Comparison of ENCODE assay signal across 8 mouse cellular contexts in genomic region chr12:100198967-100199660, GRCm38 (mm10). TPM values are rescaled to one million over a fixed set of nuclear protein-coding genes. Genes with fewer than 3 reads are reported as not detected.
DNase-seq lines count a peak whose midpoint lies in the region; ATAC-seq and TF ChIP-seq lines count a peak whose summit lies in the region.

Calm1 (plus strand) TSS chr12:100199435.

- H3K9me3 ChIP-seq in heart, embryonic 10.5 days, result no peaks in the 10 kb centered on the region
- H3K9me3 ChIP-seq in kidney, embryonic 14.5 days (ENCODE audit: control insufficient read depth, low read length), result no peaks in the 10 kb centered on the region

- peaks cover 19% of the 10 kb centered on the region for H3K36me3 ChIP-seq in heart, embryonic 10.5 days
- H3K36me3 ChIP-seq in kidney, embryonic 14.5 days (ENCODE audit: control insufficient read depth, insufficient read depth, low read length), result peaks cover 20% of the 10 kb centered on the region
- peaks cover 17% of the 10 kb centered on the region for H3K36me3 ChIP-seq in liver, adult 2 months (ENCODE audit: control insufficient read depth, insufficient read depth, low read length)

- ATAC-seq in erythroblast, adult 5-6 weeks (replicated peaks; ENCODE audit: low FRiP score, poor library complexity, severe bottlenecking), result peak; percentile 80
- ATAC-seq in kidney, embryonic 14.5 days (ENCODE audit: low FRiP score, low TSS enrichment), result peak; percentile 87
- ATAC-seq in monocyte, adult 5-6 weeks (replicated peaks; ENCODE audit: insufficient number of reproducible peaks, low FRiP score, low TSS enrichment, poor library complexity, severe bottlenecking), result peak; percentile 70

- peak within 1 kb of the TSS; percentile 92 for H3K9ac ChIP-seq in kidney, embryonic 14.5 days (ENCODE audit: low read depth, low read length)
- peak within 1 kb of the TSS; percentile 89 for H3K9ac ChIP-seq in liver, adult 2 months (ENCODE audit: low read depth, low read length)

- peak within 1 kb of the TSS; percentile 100 for H3K4me3 ChIP-seq in heart, embryonic 10.5 days
- peak within 1 kb of the TSS; percentile 98 for H3K4me3 ChIP-seq in kidney, embryonic 14.5 days (ENCODE audit: low read length)
- H3K4me3 ChIP-seq in liver, adult 2 months (ENCODE audit: insufficient read depth, low read depth, low read length), result peak within 1 kb of the TSS; percentile 85

- H3K79me2 ChIP-seq in liver, adult 2 months (ENCODE audit: control insufficient read depth, insufficient read depth, low read length), result peaks cover 15% of the 10 kb centered on the region

- H3K27ac ChIP-seq in heart, embryonic 10.5 days, result peak within 1 kb of the TSS; percentile 96
- peak within 1 kb of the TSS; percentile 85 for H3K27ac ChIP-seq in kidney, embryonic 14.5 days (ENCODE audit: low read depth, low read length)
- H3K27ac ChIP-seq in liver, adult 2 months (replicated peaks; ENCODE audit: insufficient read depth, low read depth, low read length), result peak within 1 kb of the TSS; percentile 80

- H3K27me3 ChIP-seq in heart, embryonic 10.5 days (ENCODE audit: insufficient read depth, poor library complexity, severe bottlenecking), result no peaks in the 10 kb centered on the region
- no peaks in the 10 kb centered on the region for H3K27me3 ChIP-seq in kidney, embryonic 14.5 days (ENCODE audit: control insufficient read depth, insufficient read depth, low read length)
- no peaks in the 10 kb centered on the region for H3K27me3 ChIP-seq in liver, adult 2 months (ENCODE audit: control insufficient read depth, insufficient read depth, low read length)

- no peak; the same call in 1 of the 2 replicates for TF ChIP-seq CTCF in liver, adult 2 months (IDR thresholded peaks at IDR 0.05; ENCODE audit: low read depth, low read length)

- peak; percentile 96 for DNase-seq in CD4-positive helper T cell, adult 2 months (ENCODE audit: low read depth, low spot score)
- peak; percentile 99 for DNase-seq in brain, adult 2 months (ENCODE audit: low read depth, low spot score)
- peak; percentile 96 for DNase-seq in heart, embryonic 10.5 days (ENCODE audit: low spot score)
- DNase-seq in liver, adult 2 months (ENCODE audit: extremely low read depth, low read depth, low spot score), result peak; percentile 85
- peak; percentile 92 for DNase-seq in spleen, postnatal 36 days (ENCODE audit: low spot score in 2 of 2)

- peaks cover 23% of the 10 kb centered on the region for H3K4me1 ChIP-seq in heart, embryonic 10.5 days
- H3K4me1 ChIP-seq in kidney, embryonic 14.5 days (ENCODE audit: control insufficient read depth, insufficient read depth, low read length), result peaks cover 12% of the 10 kb centered on the region; the same call in 1 of the 2 replicates
- peaks cover 2% of the 10 kb centered on the region; the same call in 1 of the 2 replicates for H3K4me1 ChIP-seq in liver, adult 2 months (ENCODE audit: control insufficient read depth, insufficient read depth, low read length)

- H3K4me2 ChIP-seq in kidney, embryonic 14.5 days (replicated peaks; ENCODE audit: low read depth, low read length), result peak within 1 kb of the TSS; percentile 90

- WGBS in heart, embryonic 10.5 days, result under 1% methylated on average over 58 of the region's 58 CpGs
- WGBS in kidney, embryonic 14.5 days, result under 1% methylated on average over 55 of the region's 58 CpGs
- under 1% methylated on average over 58 of the region's 58 CpGs for WGBS in liver, adult 2 months

- TF ChIP-seq POLR2A in liver, adult 2 months (IDR thresholded peaks at IDR 0.05; ENCODE audit: extremely low read depth, insufficient read depth, low read length), result peak; percentile 100

RNA-seq across cellular contexts. Expression of gene Calm1, which starts in this region (rescaled TPM):
- total RNA-seq in erythroblast, adult 5-6 weeks (2015; ENCODE audit: low replicate concordance), result 71.5 and 86.7 TPM in 2 replicates
- total RNA-seq in erythroblast, adult 5-6 weeks (2017; ENCODE audit: low replicate concordance), result 70.8 and 118 TPM in 2 replicates
- 841 and 1,083 TPM in 2 replicates for polyA plus RNA-seq in heart, embryonic 10.5 days (2016; fragmentation: Nextera tagmentation; extraction: Ambion mirVana)
- 1,237 and 1,509 TPM in 2 replicates for polyA plus RNA-seq in kidney, embryonic 14.5 days (2014; fragmentation: Nextera tagmentation; extraction: Ambion mirVana)
- 117 and 123 TPM in 2 replicates for total RNA-seq in liver, adult 2 months (2014; rRNA removed)
- 114 and 119 TPM in 2 replicates for polyA plus RNA-seq in liver, adult 2 months (2012; rRNA removed)
- total RNA-seq in monocyte, adult 5-6 weeks (2017), result 1,452 to 2,258 TPM (median 2,098 TPM) in 3 replicates

Comparison
In these comparisons a context has a peak if more than half of its experiments do, and no peak if none do; other contexts are left out.
1. Peak in every context shown above with its lines: DNase-seq, ATAC-seq, H3K4me3 ChIP-seq and H3K27ac ChIP-seq.
2. RNA of gene Calm1 (total RNA-seq): 1,452 to 2,258 TPM in monocyte, adult 5-6 weeks; 117 to 123 TPM in liver, adult 2 months and 70.8 to 118 TPM in erythroblast, adult 5-6 weeks; every median in the first group is over 10 times any median in the second.